17 mouse cellular contexts compared by ENCODE assay signal in genomic region chr3:146768360-146768759, GRCm38 (mm10). TPM values are rescaled to one million over a fixed set of nuclear protein-coding genes. Genes with fewer than 3 reads are reported as not detected.
DNase-seq lines count a peak whose midpoint lies in the region; ATAC-seq and TF ChIP-seq lines count a peak whose summit lies in the region.
"Had no signal": no experiment of that assay in that cellular context is flagged by ENCODE, and none has a peak within 500 bp of the region (broad histone marks: within the 10 kb centered on the region; RNA-seq: fewer than 3 reads in every experiment).

No protein-coding gene starts in this region.

- 79% methylated on average over 5 of the region's 5 CpGs for WGBS in forebrain, embryonic 15.5 days
- WGBS in hindbrain, embryonic 15.5 days: 61% methylated on average over 5 of the region's 5 CpGs
- 73% methylated on average over 5 of the region's 5 CpGs for WGBS in neural tube, embryonic 14.5 days

- DNase-seq in layer of hippocampus, adult 2 months (ENCODE audit: low spot score in 2 of 2): no peak
- no peak for DNase-seq in layer of hippocampus, postnatal 36 days
- no peak for DNase-seq in gastrocnemius, postnatal 10 days
- DNase-seq in embryo, embryonic 10 days (ENCODE audit: low spot score): no peak
- DNase-seq: heart, postnatal 36 days; thymus, postnatal 14 days had no signal

- H3K4me3 ChIP-seq in layer of hippocampus, adult 2 months: peak overlapping the region; percentile 61
- peak overlapping the region; percentile 36 for H3K4me3 ChIP-seq in forebrain, embryonic 15.5 days
- peak overlapping the region; percentile 46 for H3K4me3 ChIP-seq in hindbrain, embryonic 15.5 days
- H3K4me3 ChIP-seq in neural tube, embryonic 14.5 days (ENCODE audit: low read depth, low read length): peak overlapping the region; percentile 39
- H3K4me3 ChIP-seq: erythroblast, embryonic 14.5 days; heart, embryonic 13.5 days; kidney, embryonic 15.5 days; limb, embryonic 12.5 days had no signal

- H3K27ac ChIP-seq in layer of hippocampus, adult 2 months: peak overlapping the region; percentile 94
- H3K27ac ChIP-seq in forebrain, embryonic 15.5 days (replicated peaks): peak overlapping the region; percentile 42; the same call in 1 of the 2 replicates
- H3K27ac ChIP-seq in hindbrain, embryonic 15.5 days (replicated peaks): peak overlapping the region; percentile 81
- peak overlapping the region; percentile 45 for H3K27ac ChIP-seq in neural tube, embryonic 14.5 days (ENCODE audit: low read depth, low read length)
- H3K27ac ChIP-seq: kidney, embryonic 15.5 days; limb, embryonic 12.5 days; liver, embryonic 14.5 days; stomach, postnatal 0 days had no signal

- H3K9ac ChIP-seq in forebrain, embryonic 15.5 days (replicated peaks): peak overlapping the region; percentile 45; the same call in 1 of the 2 replicates
- H3K9ac ChIP-seq in hindbrain, embryonic 15.5 days: peak overlapping the region; percentile 51
- H3K9ac ChIP-seq in neural tube, embryonic 14.5 days (replicated peaks; ENCODE audit: low read depth, low read length): peak overlapping the region; percentile 51
- H3K9ac ChIP-seq: heart, embryonic 13.5 days; kidney, embryonic 15.5 days; limb, embryonic 12.5 days; liver, embryonic 14.5 days had no signal

- no peaks in the 10 kb centered on the region for H3K9me3 ChIP-seq in forebrain, embryonic 15.5 days
- H3K9me3 ChIP-seq in hindbrain, embryonic 15.5 days: no peaks in the 10 kb centered on the region
- H3K9me3 ChIP-seq in neural tube, embryonic 14.5 days (ENCODE audit: control insufficient read depth, low read length): no peaks in the 10 kb centered on the region
- H3K9me3 ChIP-seq: G1E; heart, embryonic 13.5 days; kidney, embryonic 15.5 days; limb, embryonic 12.5 days had no signal

- H3K4me1 ChIP-seq in forebrain, embryonic 15.5 days: peaks cover 42% of the 10 kb centered on the region
- H3K4me1 ChIP-seq in hindbrain, embryonic 15.5 days (replicated peaks): peaks cover 43% of the 10 kb centered on the region
- peaks cover 28% of the 10 kb centered on the region for H3K4me1 ChIP-seq in neural tube, embryonic 14.5 days (ENCODE audit: control insufficient read depth, insufficient read depth, low read length)
- H3K4me1 ChIP-seq: kidney, embryonic 15.5 days had no signal

- no peak for ATAC-seq in forebrain, embryonic 15.5 days (replicated peaks)
- no peak for ATAC-seq in hindbrain, embryonic 15.5 days (ENCODE audit: low FRiP score, low read depth)
- no peak for ATAC-seq in neural tube, embryonic 14.5 days (ENCODE audit: low read depth)
- ATAC-seq: intestine, embryonic 16.5 days had no signal

- H3K36me3 ChIP-seq in forebrain, embryonic 15.5 days: no peaks in the 10 kb centered on the region
- no peaks in the 10 kb centered on the region for H3K36me3 ChIP-seq in hindbrain, embryonic 15.5 days
- H3K36me3 ChIP-seq in neural tube, embryonic 14.5 days (ENCODE audit: control insufficient read depth, insufficient read depth, low read length): no peaks in the 10 kb centered on the region
- H3K36me3 ChIP-seq: heart, embryonic 13.5 days had no signal

- no peaks in the 10 kb centered on the region for H3K27me3 ChIP-seq in forebrain, embryonic 15.5 days
- no peaks in the 10 kb centered on the region for H3K27me3 ChIP-seq in hindbrain, embryonic 15.5 days
- H3K27me3 ChIP-seq in neural tube, embryonic 14.5 days (ENCODE audit: control insufficient read depth, insufficient read depth, low read length): no peaks in the 10 kb centered on the region
- H3K27me3 ChIP-seq: heart, embryonic 13.5 days; kidney, embryonic 15.5 days; limb, embryonic 12.5 days had no signal

- no peak for TF ChIP-seq CTCF in layer of hippocampus, adult 2 months (conservative IDR thresholded peaks at IDR 0.05)

- H3K4me2 ChIP-seq in forebrain, embryonic 15.5 days (replicated peaks): peak overlapping the region; percentile 46
- peak overlapping the region; percentile 52 for H3K4me2 ChIP-seq in hindbrain, embryonic 15.5 days
- peak overlapping the region; percentile 44 for H3K4me2 ChIP-seq in neural tube, embryonic 14.5 days (ENCODE audit: low read depth, low read length)
- H3K4me2 ChIP-seq: kidney, embryonic 15.5 days; limb, embryonic 12.5 days had no signal

RNA-seq across cellular contexts. Expression of gene Prkacb, which starts 44.4 kb away (rescaled TPM):
- 100 to 1,000 TPM; 244 to 252 TPM for total RNA-seq in layer of hippocampus, adult 2 months (2021)
- total RNA-seq in layer of hippocampus, postnatal 36 days (2021): 100 to 1,000 TPM; 252 to 256 TPM
- 150 and 162 TPM in 2 replicates for polyA plus RNA-seq in forebrain, embryonic 15.5 days (2015; fragmentation: Nextera tagmentation; extraction: Ambion mirVana)
- polyA plus RNA-seq in hindbrain, embryonic 15.5 days (2015; fragmentation: Nextera tagmentation; extraction: Ambion mirVana): 181 and 186 TPM in 2 replicates
- 228 and 234 TPM in 2 replicates for polyA plus RNA-seq in neural tube, embryonic 14.5 days (2014; fragmentation: Nextera tagmentation; extraction: Ambion mirVana)
- 10 to 100 TPM; 60.2 to 64.4 TPM for total RNA-seq in gastrocnemius, postnatal 10 days (2021)

Comparison
In these comparisons a context has a peak if more than half of its experiments do, and no peak if none do; other contexts are left out.
1. H3K27ac ChIP-seq: peak in every context shown above with its lines; median percentile 94 in layer of hippocampus, adult 2 months; 81 in hindbrain, embryonic 15.5 days; 45 in neural tube, embryonic 14.5 days; 42 in forebrain, embryonic 15.5 days.